Mouse (Mus musculus) B cell, adult 2 months (primary cell): ENCODE results near the gene Iqcc.

Experiments
- DNase-seq, 2 experiments: peaks; one replicate each; pipeline ENCODE4 v3.0.0; 2022

Gene Iqcc

GRCm38 (mm10) chr4:129621283-129621841, 2.5 kb upstream of the Iqcc start:
- no peak for DNase-seq

GRCm38 (mm10) chr4:129620419-129621282, 1.8 kb upstream of the Iqcc start:
- DNase-seq: no peak

GRCm38 (mm10) chr4:129618031-129618430, 868 bp downstream of the Iqcc start:
- no peak for DNase-seq

- no peak for DNase-seq
These were observed 1.7 kb downstream of the Iqcc start for GRCm38 (mm10) chr4:129617121-129617641.

GRCm38 (mm10) chr4:129616631-129617030, 2.3 kb downstream of the Iqcc start:
- no peak for DNase-seq

- no peak for DNase-seq
These were observed 3.1 kb downstream of the Iqcc start for GRCm38 (mm10) chr4:129615801-129616290.

GRCm38 (mm10) chr4:129614093-129614492, 4.8 kb downstream of the Iqcc start, which contains the start of gene Dcdc2b:
Gene Dcdc2b (minus strand): TSS chr4:129614257.
- no peak for DNase-seq

GRCm38 (mm10) chr4:129610472-129610871, 8.4 kb downstream of the Iqcc start:
- DNase-seq: no peak

GRCm38 (mm10) chr4:129610026-129610425, 8.9 kb downstream of the Iqcc start:
- DNase-seq: no peak

- DNase-seq: peak in 1 of 2 experiments; percentile 7
These were observed 9.7 kb downstream of the Iqcc start for GRCm38 (mm10) chr4:129609139-129609631.

GRCm38 (mm10) chr4:129608426-129609025, 10.4 kb downstream of the Iqcc start:
- DNase-seq: peak; percentile 86

GRCm38 (mm10) chr4:129600233-129601158, 18.4 kb downstream of the Iqcc start, which contains the start of the genes Eif3i and Tmem234:
Gene Eif3i (minus strand): TSS chr4:129600648.
Gene Tmem234 (plus strand): TSS chr4:129600668.
- DNase-seq: peak; percentile 87

- DNase-seq: no peak
These were observed 30.0 kb downstream of the Iqcc start for GRCm38 (mm10) chr4:129588865-129589264.

- DNase-seq: no peak
These were observed 32.0 kb downstream of the Iqcc start for GRCm38 (mm10) chr4:129586943-129587342.

GRCm38 (mm10) chr4:129585773-129586172, 33.1 kb downstream of the Iqcc start:
- no peak for DNase-seq

- DNase-seq: peak; percentile 93 to 94
These were observed 33.9 kb downstream of the Iqcc start for GRCm38 (mm10) chr4:129584884-129585608.

- peak; percentile 44 to 45 for DNase-seq
These were observed 34.5 kb downstream of the Iqcc start for GRCm38 (mm10) chr4:129584370-129584769.

- DNase-seq: no peak
These were observed 36.6 kb downstream of the Iqcc start for GRCm38 (mm10) chr4:129582251-129582650.

GRCm38 (mm10) chr4:129580347-129580746, 38.6 kb downstream of the Iqcc start:
- DNase-seq: peak; percentile 70 to 74

- no peak for DNase-seq
These were observed 40.4 kb downstream of the Iqcc start, which contains the start of gene Fam167b for GRCm38 (mm10) chr4:129578466-129578865. Gene Fam167b (minus strand): TSS chr4:129578549.

- DNase-seq: no peak
These were observed 41.2 kb downstream of the Iqcc start for GRCm38 (mm10) chr4:129577688-129578087.
